Mouse (Mus musculus): ENCODE results near the gene Ewsr1.

Gene Ewsr1

DNA sequence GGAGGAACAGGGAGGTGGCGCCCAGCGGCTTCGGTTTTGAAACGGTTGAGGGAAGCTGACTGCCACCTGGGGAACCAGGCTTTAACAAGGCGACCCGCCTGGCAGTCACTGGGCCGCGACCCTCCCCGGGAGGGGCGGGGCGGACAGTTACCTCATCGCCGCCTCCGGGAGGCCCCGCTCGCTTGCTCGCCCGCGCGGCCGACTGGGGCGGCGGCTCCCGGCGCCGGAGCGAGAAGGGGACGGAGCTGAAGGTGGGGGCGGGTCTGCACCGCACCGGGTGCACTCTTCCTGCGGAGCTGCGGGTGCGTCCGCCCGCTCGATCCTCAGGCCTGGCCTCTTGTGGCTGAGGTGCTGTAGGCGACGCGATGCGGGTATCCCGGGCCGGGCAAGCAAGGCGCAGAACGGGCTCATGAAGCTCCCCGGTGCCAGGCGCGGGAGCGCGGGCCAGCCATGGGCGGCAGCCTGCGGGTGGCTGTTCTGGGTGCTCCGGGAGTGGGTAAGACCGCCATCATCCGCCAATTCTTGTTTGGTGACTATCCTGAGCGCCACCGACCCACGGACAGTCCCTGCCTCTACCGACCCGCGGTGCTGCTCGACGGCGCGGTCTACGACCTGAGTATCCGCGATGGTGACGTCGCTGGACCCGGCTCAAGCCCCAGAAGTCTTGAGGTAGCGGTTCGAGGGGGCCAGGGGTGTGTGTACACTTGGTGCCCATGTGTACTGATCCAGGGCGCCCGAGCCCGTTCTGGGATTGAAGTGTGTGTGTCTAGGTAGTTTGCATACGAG is 41.0 kb downstream of the Ewsr1 start, which contains the start of gene Rasl10a:
Gene Rasl10a (plus strand): TSS at position 273 of the 786 bp plus-strand sequence.
- peak; percentile 66 to 79 for DNase-seq

DNA sequence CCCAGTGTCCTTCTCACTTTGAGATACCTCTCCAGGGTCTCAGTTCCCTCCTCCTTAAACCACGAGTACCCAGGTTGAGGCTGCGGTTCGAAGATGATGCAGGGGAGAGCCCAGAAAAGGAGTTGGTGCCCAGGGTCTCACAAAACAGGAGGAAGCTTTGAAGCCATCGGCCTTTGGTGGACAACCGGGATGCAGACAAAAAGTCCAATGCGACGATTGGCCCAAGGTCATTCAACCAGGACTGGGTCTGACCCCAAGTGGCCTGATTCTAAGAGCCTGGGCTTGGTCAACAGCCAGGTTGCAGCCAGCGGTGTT is 41.6 kb downstream of the Ewsr1 start:
- DNase-seq: no peak

DNA sequence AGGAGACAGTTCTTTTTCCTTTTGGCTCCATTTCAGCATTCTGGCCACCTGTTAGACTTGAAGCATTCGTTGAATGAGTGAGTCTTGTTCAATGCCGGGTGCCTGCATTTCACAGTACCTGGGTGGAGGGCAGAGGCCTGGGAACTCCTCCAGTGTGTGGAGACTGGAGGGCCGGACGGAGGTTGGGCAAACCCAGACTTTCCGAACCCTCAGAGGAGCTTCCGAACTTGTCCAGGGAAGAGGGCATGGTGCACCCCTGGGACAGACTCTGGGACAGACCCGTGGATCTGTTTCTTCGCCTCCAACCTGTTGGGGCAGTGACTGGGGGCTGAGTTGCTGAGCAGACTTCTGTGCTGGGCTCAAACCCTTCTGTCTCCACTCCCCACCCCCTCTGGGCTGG is 42.0 kb downstream of the Ewsr1 start:
- no peak for DNase-seq

DNA sequence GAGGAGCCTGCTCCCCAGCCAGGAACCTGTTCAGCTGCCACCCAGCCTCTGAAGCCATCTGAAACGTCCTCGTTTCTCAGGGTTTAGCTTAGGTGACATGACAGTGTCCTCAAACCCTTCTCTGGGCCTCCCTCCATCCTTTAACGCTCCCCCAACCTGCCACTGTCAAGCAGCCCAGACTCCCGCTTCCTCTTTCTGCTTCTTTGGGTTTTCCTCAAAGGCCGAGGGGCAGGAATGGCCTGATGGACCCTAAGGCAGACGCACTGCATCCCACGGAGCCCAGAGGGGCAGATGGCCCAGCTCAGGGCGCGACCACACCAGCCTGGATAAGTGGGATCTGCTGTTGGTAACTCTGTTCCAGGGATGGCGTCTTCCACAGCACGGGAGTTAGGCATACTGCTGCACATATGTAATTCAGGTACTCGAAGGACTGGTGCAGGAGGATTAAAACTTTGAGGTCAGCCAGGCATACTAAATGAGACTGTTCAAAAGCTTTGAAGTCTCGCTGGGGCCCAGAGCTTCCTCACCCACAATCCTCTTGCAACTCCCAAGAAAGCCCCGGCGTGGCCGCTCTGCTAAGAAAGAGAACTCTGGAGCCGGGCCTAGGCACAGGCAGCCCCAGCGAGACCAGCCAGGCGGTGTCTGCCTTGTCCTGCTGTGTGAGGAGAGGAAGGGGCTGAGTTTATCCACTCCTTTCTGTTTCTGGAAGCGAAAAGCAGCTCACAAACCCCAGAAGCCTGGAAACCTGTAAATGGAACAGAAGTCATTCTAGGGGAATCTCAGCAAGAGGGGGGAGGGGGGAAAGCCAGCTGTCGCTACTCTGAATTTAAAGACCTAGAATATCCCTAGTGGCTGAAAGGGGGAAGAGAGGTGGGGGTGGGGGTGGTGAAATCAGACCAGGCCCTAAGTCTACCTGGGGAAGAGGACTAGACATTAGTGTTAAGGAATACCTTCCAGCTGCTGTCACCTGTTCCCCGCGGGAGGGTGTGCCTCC is 42.8 kb downstream of the Ewsr1 start:
- DNase-seq: peak; percentile 39 to 45

DNA sequence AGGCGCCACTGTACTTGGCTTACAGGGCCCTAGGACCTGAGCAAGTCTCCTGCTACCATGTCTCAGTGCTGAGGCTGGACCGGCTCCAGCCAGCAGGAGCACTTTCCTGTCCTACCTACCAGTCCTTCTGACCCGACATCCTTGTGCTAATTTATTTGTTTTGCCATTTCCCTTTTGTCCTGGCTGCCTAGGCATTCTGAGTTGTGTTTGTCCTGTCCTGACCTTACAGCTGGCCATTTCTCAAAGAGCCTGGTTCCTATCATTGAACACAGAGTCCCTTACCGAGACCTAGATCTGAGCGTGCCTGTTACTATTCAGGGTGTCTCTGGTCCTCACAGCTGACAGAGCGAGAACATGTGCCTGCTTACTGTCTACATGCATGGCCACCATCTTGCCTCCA is 44.2 kb downstream of the Ewsr1 start:
- DNase-seq: no peak

DNA sequence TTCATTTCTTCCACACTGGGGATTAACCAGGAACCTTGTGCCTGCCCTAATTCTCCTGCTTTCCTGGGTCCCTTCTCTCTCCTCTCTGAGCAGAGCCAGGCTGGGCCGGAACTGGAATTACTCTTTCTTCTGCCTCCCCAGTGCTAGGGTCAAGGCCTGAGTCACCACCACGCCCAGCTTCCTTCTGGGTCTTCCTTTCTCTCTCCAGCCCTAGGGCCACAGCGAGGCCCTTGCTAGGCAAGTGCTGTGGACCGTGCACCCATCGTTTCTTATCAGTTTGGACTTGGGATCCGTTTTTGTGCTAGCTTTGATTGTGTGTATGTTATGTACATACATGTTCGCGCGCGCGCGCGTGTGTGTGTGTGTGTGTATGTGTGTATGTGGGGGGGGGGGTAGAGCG is 44.9 kb downstream of the Ewsr1 start:
- DNase-seq: no peak

DNA sequence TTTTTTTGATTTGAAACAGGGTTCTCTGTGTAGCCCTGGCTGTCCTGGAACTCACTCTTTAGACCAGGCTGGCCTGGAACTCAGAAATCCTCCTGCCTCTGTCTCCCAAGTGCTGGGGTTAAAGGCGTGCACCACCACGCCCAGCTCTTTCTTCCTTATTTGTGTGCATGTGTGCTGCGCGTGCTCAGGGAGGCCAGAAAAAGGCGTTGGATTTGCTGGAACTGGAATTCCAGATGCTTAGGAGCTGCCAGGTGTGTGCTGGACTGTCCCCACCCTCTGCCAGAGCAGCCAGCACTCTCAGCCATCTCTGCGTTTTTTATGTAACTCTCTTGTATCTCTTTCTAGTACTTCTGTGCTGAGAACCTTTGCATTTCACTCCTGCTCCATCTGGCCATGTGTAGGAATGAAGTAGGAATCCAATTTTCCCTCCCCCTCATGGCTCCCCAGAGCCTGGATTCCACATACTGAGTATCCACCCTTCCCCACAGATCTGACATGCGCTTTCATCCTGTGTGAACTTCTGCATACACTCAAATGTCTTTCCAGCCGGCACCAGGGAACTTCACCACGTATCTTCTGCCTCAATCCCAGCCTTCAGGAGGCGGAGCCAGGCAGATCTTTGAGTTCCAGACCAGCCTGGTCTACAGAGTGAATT is 46.7 kb downstream of the Ewsr1 start:
- no peak for DNase-seq

DNA sequence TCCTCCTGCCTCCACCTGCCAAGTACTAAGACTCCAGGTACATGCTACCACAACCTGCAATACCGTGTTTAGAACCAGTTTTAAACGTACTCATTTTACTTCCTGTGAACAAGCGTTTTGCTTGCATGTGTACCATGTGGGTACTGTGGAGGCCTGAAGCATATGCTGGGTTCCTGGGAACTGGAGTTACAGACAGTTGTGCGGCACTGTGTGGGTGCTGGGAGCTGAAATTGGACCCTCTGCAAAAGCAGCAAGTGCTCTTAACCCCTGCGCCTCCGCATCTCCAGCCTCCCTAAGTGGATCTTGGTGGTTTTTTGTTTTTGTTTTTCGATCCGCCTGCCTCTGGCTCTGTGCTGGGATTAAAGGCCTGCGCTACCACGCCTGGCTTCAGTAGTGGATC is 47.4 kb downstream of the Ewsr1 start:
- DNase-seq: no peak

DNA sequence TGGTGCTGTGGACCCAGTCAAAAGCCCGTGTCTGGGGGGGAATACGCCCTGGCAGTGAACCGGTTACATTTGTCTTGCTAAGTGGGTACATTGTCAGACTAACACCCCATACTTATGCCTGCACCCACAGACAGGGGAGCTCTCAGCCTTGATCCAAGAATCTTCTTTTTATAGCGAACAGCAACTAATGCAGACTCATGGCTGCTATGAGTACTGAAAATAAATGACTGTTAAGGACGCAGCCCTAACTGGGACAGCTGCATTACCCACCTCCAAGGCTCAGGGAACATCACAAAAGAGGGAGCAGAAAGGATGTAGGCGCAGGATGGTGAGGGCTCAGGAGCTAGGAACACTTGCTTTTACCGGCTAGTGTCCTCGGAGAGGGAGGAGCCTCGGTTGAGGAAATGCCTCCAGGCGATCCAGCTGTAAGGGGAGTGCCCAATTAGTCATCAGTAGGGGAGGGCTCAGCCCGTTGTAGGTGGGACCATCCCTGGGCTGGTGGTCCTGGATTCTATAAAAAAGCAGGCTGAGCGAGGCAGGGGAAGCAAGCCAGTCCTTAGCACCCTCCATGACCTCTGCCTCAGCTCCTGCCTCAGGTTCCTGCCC is 52.6 kb downstream of the Ewsr1 start:
- no peak for DNase-seq

DNA sequence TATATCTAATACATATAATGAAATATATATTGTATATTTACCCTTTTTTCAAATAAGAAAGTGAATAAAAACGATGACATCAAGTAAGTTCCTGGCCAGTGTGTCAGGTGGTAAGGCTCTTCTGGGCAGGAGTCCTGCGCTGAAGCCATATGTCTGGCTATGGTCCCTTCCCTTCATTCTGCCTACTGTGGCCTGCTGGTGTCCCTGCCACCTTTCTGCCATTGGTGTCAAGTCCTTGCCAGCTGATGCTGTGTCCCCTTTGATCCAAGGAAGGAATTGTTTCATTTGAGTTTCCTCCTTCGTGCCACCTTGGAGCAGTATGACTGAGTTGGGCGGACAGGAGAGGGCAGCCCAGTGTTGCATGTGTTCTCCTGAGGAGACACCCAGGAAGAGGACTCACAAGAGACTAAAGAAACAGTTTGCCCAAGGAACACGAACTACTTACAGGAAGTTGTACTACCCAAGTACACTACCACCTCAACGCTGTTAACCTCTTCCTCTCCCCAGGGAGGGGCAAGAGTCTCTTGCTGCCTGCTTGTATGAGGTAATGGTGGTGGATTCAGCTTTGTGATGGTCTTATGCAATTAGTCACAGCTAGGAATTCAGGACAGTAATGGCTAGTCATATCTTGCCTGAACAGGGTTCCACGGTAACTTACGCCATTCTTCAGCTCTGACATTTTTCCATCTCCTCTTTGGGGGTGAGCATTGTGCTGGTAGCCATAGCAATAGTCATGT is 56.3 kb downstream of the Ewsr1 start:
- no peak for DNase-seq

DNA sequence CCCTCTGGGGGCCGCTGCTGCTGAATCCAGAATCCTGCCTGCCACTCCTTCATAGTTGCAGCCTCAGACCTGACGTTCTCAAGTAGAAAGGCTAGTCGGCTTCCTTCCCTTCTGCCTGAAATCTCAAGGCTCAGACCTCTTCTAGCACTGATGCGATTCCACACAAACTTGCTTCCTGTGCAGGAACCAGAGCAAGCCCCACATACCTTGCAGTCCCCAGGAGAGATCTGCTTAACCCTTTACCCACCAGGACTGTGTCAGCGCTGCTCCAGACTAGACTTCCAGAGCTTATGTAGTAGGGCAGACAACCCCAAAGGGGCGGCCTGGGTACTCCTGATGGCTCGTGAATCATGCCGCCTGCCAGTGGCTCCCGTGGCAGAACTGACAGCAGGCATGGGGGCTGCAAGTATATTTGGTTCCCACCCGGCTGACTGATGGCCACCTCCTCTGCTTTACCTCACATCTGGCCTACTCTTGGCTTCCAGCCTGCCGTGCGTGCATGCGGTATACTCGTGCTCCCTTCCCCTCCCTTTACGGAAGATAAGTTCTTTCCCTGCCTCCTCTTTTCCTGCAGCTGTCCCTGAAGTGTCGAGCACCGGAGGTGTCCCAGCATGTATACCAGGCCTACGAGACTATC is 57.8 kb downstream of the Ewsr1 start:
- DNase-seq: no peak

DNA sequence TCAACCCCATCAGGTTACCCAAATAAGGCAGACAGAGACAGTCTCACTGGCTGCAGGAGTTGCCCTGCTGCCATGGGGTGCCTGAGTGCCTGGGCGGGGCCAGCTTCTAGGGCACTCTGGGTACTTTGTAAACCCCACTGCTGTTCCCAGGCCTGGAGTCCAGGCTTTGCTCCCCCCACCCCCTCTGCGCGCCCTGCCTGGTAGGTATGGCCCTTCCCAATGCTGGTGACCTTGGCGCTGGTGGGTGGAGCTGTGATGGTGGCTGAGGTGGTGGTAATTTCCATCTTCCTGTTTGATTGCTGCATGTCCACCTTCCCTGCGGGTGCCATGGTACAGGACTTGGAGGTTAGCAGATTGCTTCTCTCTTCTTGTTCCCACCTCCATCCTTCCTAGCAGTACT is 58.5 kb downstream of the Ewsr1 start:
- DNase-seq: no peak

DNA sequence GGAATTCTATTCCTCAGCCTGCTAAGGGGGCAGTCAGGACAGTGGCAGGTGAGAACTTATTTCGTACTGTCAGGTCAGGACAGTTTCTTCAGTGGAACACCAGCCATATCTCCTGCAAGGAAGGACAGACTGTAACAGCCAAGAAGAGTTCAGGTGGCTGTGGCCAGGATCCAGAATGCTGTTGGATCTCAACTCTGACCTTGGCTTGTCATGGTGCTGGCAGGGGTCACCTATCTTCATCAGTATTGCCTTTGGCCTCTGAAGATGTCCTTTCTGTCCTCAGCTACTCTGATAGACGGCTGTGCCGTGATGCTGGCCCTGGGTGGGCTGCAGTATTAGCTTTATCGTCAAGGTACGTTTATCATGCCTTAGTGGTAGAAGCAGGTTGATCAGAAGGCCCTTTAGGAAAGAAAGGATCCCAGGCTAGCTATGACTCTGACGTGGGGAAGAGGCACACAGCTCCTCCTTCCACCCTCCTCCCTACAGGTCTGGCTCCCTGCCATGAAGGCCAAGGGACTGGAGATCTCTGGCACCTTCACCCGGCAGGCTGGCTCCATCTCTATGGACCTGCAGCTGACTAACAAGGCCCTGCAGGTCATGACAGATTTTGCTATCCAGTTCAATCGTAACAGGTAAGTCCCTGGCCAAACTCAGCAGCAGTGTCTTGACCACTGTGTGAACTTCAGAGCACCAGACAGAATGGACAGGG is 61.8 kb downstream of the Ewsr1 start:
- DNase-seq: no peak

DNA sequence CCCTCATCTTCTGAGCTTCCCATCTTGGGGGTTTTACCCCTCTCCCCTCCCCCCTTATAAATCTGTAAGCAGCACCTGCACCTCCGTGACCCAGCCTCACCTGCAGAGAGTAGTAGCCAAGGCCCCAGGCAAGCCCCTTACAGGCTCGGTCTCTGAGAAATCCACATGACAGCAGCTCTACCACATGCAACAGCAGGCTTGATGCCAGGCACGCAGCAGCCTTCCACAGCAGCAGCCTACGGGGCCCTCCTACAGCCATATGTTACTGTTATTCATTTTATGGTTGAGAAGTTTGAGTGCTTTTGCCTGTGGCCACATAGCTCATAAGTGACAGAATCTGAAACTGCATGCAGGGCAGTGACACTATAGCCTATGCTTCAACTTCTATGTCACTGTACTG is 63.6 kb downstream of the Ewsr1 start:
- DNase-seq: no peak

DNA sequence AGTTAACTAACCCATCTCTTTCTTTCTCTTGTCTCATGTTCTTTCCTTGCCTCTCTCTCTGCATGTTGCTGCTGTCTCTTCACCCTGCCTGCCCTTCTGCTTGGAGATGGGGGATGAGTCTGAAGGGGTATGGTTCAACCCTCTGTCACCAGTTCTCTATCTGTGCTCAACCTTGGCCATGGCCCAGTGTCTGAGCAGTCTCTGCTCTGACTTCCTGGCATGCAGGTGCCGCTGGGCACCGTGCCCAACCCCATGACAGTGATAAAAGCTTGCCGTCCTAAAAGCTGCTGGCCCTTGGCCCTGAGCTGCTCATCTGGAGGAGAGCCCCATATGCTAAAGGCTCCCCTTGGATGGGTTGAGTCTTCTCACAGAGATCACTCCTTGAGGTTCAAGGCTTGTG is 65.9 kb downstream of the Ewsr1 start:
- DNase-seq: peak in 1 of 2 experiments; percentile 28

DNA sequence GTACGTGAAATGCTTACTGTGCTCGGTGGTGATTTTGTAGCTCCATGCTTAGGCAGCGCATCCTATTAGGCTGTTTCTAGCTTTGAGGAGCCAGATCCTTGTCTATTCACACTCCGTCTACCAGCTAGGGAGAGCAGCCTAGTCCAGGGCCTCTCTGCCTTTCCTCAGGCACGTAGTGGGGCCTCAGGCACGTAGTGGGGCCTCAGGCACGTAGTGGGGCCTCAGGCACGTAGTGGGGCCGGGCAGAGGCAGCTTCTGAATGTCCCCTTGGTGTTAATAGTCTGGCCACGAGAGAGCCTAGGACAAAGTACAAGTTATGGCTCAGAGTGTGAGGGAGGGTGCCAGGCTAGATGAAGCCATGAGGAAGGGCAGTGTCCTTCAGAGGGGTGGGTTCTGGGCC is 66.4 kb downstream of the Ewsr1 start:
- no peak for DNase-seq

DNA sequence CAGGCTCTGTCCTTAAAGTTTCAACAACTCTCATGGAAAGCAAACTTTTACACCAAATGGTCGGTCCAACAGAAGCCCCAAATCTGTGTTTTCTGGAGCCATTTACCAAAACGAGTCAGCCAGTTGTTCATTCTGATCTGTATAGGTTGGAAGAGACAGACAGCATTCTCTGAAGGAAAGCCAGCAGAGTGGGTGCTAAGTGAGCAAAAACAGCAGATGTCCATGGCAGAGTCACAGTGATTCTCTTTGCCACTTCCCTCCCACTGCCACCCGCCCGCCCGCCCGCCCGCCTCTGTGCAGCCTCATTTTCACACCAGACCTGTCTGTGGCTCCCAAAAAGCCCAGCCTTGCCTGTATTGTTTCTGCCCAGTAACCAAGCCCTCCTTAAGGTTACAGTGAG is 70.8 kb downstream of the Ewsr1 start:
- DNase-seq: no peak

DNA sequence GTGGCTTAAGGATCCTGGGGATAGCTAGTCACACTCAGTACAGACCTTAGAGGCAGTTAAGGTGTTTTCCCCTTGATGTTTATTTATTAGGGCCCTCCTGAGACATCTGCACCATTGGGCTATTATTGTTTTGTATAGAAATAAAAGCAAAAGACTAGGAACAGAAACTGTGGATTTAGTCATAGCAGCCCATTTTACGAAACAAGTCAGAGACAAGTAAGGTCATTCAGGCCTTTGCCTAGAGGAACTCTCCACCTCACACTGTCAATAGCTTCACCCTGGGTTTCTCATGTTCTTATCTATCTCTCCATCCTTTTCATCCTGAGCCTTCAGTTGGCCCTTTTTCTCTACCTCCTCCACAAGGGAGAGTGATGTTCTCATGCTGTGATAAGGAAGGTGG is 74.0 kb downstream of the Ewsr1 start:
- DNase-seq: no peak

Data from kidney, postnatal 4 days (tissue).